Mouse (Mus musculus): ENCODE data around the gene Nup153. TPM values are rescaled to one million over a fixed set of nuclear protein-coding genes. Genes with fewer than 3 reads are reported as not detected.

Gene Nup153
- polyA plus RNA-seq, 1 experiment from 2014 or later, result 17.8 TPM

DNA sequence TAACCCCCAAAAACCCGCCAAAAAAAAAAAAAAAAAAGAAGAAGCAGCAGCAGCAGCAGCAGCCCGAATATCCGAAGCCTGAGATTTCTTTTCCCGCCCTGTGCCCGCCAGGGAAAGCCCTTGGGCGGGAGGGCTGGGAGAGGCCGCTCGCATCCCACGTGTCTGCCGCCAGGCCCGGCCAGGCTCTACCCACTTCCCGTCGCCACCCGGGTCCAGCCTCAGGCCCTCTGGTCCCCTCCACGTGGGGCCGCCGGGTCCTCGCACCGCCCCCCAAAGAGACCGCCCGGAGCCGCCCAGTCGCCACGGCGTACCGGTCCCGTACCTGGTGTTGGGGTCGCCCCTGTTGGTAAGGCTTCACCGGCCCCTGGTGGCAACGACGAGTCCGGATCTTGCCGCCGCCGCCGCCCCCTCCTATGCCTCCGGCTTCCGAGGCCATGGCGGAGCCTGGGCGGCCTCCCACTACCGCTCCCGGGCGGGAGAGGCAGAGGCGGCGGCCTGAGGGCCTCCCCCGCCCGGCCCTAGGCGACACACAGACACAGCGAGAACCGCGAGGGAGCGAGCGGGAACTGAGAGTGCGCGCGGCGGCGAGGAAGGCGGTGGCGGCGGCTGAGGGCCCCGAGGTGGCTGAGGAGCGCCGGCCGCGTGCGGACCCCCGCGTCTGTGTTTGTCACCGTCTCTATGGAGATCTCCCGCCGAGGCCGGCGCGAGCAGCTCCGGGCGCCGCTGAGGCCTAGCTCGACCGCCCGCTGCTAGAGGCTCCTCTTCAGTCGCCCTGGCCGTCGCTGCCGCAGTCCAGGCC is 503 bp downstream of the Nup153 start:
- H3K9me3 ChIP-seq, result no peaks in the 10 kb centered on the region
- no peaks in the 10 kb centered on the region for H3K36me3 ChIP-seq
- H3K4me3 ChIP-seq, result peak overlapping the region; percentile 100
- under 1% methylated on average over 85 of the region's 85 CpGs for WGBS
- H3K4me1 ChIP-seq (replicated peaks), result peaks cover 28% of the 10 kb centered on the region
- H3K9ac ChIP-seq, result peak overlapping the region; percentile 95
- peak overlapping the region; percentile 93 for H3K4me2 ChIP-seq
- peak overlapping the region; percentile 94 for H3K27ac ChIP-seq (replicated peaks)
- H3K27me3 ChIP-seq, result no peaks in the 10 kb centered on the region
- peak; percentile 82 for ATAC-seq (ENCODE audit: low read depth)

DNA sequence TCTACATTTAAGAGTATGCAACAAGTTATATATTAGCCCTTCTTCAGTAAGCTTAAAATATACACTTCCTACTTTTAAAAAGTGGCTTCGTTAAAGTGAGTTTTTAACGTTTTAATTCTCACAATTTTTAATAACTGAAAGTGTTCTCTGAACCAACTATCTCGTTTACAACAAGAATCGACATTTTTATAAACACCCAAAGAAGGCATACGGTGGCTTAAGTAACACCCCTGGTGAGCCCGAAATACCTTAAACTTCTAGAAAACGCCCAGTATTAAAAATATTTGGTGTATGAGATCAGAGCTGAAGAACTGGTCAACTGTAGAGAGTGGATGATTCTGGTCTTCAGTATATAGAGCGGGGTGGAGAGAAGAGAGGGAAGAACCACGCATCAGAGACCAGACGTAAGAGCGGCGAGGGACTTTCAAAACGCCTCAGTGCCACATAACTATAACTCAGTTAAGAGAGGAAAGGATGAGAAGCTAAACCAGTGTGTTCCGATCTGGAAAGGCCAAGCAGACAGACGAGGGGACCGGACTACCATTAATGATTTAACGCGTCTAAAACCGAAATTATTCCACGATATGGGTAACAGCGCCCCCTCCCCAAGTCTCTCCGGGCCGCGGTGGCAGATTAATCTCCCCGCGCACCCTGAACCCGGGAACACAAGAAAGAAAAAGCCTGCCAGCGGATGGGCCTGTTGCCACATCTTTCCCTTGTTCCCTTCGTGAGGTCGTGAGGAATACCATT is 1.3 kb downstream of the Nup153 start:
- no peaks in the 10 kb centered on the region for H3K36me3 ChIP-seq
- WGBS, result under 1% methylated on average over 30 of the region's 30 CpGs

DNA sequence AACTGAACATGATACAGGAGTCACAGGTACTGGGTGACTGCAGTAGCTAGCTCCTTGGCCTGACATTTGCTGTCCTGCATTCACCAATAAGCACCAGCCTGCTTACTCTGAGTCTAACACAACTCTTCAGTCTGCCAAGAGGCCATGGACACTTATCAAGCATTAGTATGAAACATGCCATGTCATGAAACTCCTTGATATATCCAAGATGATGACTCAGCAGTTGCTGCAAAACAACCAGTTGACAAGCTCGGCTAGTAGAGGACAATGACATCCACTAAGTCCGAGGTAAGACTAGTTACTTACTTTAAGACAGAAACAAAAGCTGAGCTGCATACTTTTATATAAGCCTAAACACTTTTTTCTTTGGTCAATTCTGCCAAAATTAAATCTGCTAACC is 2.5 kb downstream of the Nup153 start:
- no peaks in the 10 kb centered on the region for H3K9me3 ChIP-seq
- no peak overlapping the region for H3K27ac ChIP-seq (replicated peaks)
- peaks cover 28% of the 10 kb centered on the region for H3K4me1 ChIP-seq (replicated peaks)
- peak overlapping the region; percentile 13; the same call in 1 of the 2 replicates for H3K4me3 ChIP-seq
- 0 out of 2 replicates have a peak overlapping the region, but pooled peaks have one; percentile 19 for H3K9ac ChIP-seq
- no peaks in the 10 kb centered on the region for H3K36me3 ChIP-seq
- peak overlapping the region; percentile 93 for H3K4me2 ChIP-seq
- no peaks in the 10 kb centered on the region for H3K27me3 ChIP-seq
- WGBS, result 47% methylated on average over 2 of the region's 2 CpGs
- no peak for ATAC-seq (ENCODE audit: low read depth)

More for the DNA sequence above, 1.3 kb downstream of the Nup153 start:
- H3K4me1 ChIP-seq (replicated peaks), result peaks cover 28% of the 10 kb centered on the region
- H3K4me3 ChIP-seq, result peak overlapping the region; percentile 100
- no peaks in the 10 kb centered on the region for H3K9me3 ChIP-seq
- H3K27me3 ChIP-seq, result no peaks in the 10 kb centered on the region
- H3K9ac ChIP-seq, result peak overlapping the region; percentile 95
- peak overlapping the region; percentile 93 for H3K4me2 ChIP-seq
- no peak for ATAC-seq (ENCODE audit: low read depth)
- peak overlapping the region; percentile 94 for H3K27ac ChIP-seq (replicated peaks)

DNA sequence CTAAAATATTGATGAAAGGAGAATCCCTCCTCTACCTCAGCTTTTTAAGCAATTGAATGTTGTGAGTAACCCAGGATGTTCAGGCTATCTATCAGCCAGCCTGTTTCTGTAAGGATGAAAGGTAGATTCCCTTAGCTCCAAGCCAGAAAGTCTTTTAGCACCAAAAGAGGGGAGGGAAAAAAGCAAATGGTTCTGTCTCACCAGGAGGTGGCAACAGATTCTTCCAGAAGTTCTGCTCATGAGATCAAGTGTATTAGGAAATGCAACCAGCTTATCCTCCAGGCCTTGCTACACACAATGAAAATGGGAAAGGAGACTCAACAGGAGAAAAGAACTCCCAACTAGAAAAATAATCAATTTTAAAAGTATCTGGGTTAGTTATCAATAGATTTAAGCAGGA is 3.4 kb downstream of the Nup153 start:
- no peak overlapping the region for H3K4me3 ChIP-seq
- H3K4me2 ChIP-seq, result peak overlapping the region; percentile 15; the same call in 1 of the 2 replicates
- no peaks in the 10 kb centered on the region for H3K9me3 ChIP-seq
- no peaks in the 10 kb centered on the region for H3K27me3 ChIP-seq
- H3K9ac ChIP-seq, result no peak overlapping the region
- peaks cover 28% of the 10 kb centered on the region for H3K4me1 ChIP-seq (replicated peaks)
- no peaks in the 10 kb centered on the region for H3K36me3 ChIP-seq
- ATAC-seq (ENCODE audit: low read depth), result no peak
- no peak overlapping the region for H3K27ac ChIP-seq (replicated peaks)

DNA sequence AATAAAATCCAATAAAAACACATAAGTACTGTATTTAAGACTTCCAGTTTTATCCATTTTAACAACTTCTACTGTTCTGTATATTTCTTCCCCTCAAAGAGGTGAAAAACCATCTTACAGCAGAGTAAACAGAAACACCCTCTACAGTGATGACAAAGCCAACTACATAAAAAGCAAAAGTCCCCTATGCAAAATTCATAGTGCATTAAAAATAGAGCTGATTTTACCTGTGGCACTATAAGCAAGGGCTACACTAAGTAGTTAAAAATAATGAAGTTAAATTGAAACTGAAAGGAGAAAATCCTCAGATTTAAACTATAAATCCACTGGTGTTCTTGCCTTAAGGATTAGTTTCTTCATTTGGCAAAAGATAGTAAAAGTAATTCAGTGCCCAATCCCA is 6.7 kb downstream of the Nup153 start:
- peaks cover 3% of the 10 kb centered on the region for H3K36me3 ChIP-seq
- no peak overlapping the region for H3K27ac ChIP-seq (replicated peaks)
- H3K4me1 ChIP-seq (replicated peaks), result peaks cover 25% of the 10 kb centered on the region
- no peak overlapping the region for H3K9ac ChIP-seq
- no peak for ATAC-seq (ENCODE audit: low read depth)
- H3K27me3 ChIP-seq, result no peaks in the 10 kb centered on the region
- no peak overlapping the region for H3K4me2 ChIP-seq
- H3K9me3 ChIP-seq, result no peaks in the 10 kb centered on the region
- H3K4me3 ChIP-seq, result no peak overlapping the region

DNA sequence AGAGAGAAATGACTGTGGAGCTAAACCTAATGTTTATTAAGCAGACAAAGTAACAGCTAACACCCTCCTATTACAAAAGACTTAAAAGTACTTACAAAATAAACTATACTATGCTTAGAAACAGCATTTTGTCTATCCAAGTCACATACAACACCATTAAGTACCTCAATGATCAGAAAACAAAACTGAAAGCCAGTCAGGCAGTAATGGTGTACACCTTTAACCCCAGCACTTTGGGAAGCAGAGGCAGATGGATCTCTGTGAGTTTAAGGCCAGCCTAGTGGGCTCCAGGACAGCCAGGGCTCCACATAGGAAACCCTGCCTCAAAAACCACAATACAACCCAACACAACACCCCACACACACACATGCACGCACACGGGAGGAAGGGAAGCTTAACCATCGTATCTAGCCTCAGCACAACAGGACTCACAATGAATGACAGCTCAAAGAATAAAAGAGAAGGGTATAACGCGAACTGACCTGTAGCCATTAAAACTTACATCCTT is 8.8 kb downstream of the Nup153 start:
- Histone ChIP-seq H3K27ac (replicated peaks) (no peak overlapping the region), H3K9me3 (no peaks in the 10 kb centered on the region), H3K4me3 (no peak overlapping the region), H3K36me3 (peaks cover 9% of the 10 kb centered on the region), H3K9ac (no peak overlapping the region), H3K27me3 (no peaks in the 10 kb centered on the region), H3K4me1 (replicated peaks) (0 out of 2 replicates have a peak, but pooled peaks cover 8% of the 10 kb centered on the region), H3K4me2 (no peak overlapping the region)
- ATAC-seq (ENCODE audit: low read depth), result no peak
- WGBS, result 82% methylated on average over 5 of the region's 5 CpGs

DNA sequence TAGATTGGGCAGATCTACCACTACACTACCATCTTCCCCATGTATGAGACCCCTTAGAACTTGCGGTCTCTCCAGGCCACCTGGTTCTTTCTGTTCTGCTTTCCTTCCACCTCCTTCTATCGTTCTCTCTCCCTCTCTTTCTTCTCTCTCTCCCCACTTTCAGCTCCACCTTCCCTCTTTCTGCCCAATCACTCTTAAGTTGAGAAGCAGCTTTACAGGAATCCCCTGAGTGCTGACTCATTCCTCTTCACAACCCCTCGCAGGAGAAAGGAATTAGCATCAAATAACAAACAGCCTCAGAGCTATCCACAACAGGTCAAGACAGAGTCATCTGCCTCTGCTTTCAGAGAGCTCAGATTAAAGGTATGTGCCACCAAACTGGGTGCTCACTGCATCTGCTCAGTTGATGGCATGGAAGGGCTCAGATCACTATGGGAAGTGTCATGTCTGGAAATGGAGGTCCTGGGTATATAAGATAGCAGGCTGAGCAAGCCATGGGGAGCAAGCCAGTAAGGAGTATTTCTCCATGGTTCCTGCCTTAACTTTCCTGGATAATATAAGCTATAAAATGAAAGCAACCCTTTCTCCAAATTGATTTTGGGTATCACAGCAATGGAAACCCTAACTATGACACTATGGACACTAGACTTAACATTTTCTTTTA is 11.6 kb downstream of the Nup153 start:
- H3K4me3 ChIP-seq, result no peak overlapping the region
- 0 out of 2 replicates have a peak, but pooled peaks cover 8% of the 10 kb centered on the region for H3K4me1 ChIP-seq (replicated peaks)
- H3K9ac ChIP-seq, result no peak overlapping the region
- WGBS, result 71% methylated on average over 3 of the region's 3 CpGs
- H3K9me3 ChIP-seq, result no peaks in the 10 kb centered on the region
- H3K36me3 ChIP-seq, result peaks cover 31% of the 10 kb centered on the region
- H3K27ac ChIP-seq (replicated peaks), result no peak overlapping the region
- no peak overlapping the region for H3K4me2 ChIP-seq
- no peaks in the 10 kb centered on the region for H3K27me3 ChIP-seq
- ATAC-seq (ENCODE audit: low read depth), result no peak

DNA sequence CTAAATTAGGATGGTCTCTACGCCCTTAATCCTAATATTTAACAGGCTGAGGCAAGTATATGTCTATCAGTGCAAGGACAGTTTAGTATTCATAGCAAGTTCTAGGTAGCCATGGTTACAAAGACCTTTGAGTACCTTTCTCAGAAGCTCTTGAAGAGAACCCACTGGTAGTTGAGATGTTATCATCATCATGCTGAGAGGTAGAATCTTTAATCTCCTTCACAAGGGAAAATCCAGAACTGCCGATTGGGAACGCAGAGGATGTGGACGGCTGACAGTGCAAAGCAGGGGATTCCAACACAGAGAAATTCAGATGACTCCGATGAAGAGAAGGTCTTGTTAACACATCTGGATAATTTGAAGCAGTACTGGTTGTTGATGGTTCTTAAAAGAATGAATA is 14.3 kb downstream of the Nup153 start:
- H3K9me3 ChIP-seq, result no peaks in the 10 kb centered on the region
- 94% methylated on average over 5 of the region's 5 CpGs for WGBS
- no peak overlapping the region for H3K4me2 ChIP-seq
- 0 out of 2 replicates have a peak, but pooled peaks cover 4% of the 10 kb centered on the region for H3K4me1 ChIP-seq (replicated peaks)
- no peak overlapping the region for H3K4me3 ChIP-seq
- H3K9ac ChIP-seq, result no peak overlapping the region
- ATAC-seq (ENCODE audit: low read depth), result no peak
- no peak overlapping the region for H3K27ac ChIP-seq (replicated peaks)
- H3K27me3 ChIP-seq, result no peaks in the 10 kb centered on the region
- H3K36me3 ChIP-seq, result peaks cover 44% of the 10 kb centered on the region

DNA sequence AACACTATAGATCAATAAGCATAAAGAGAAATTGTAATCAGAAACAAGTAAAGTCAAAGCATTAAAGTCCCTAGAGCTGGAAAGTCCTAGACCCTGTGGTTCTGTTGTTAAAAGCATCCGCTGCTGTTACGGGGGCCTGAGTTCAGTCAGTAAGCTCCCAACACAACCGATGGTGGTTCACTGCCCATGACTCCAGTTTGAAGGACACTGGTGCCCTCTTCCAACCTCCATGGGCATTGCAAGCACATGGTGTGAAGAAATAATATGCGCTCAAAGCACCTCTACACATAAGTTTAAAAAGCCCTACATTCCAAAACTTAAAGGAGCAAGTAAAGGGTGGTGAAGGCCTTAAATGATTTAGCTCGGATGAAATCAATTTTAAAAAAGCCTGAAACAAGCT is 24.6 kb downstream of the Nup153 start:
- no peak overlapping the region for H3K4me3 ChIP-seq
- H3K36me3 ChIP-seq, result peaks cover 34% of the 10 kb centered on the region
- no peaks in the 10 kb centered on the region for H3K27me3 ChIP-seq
- WGBS, result 89% methylated on average over 5 of the region's 5 CpGs
- H3K4me2 ChIP-seq, result no peak overlapping the region
- H3K4me1 ChIP-seq (replicated peaks), result no peaks in the 10 kb centered on the region
- no peak overlapping the region for H3K9ac ChIP-seq
- ATAC-seq (ENCODE audit: low read depth), result no peak
- H3K27ac ChIP-seq (replicated peaks), result no peak overlapping the region
- no peaks in the 10 kb centered on the region for H3K9me3 ChIP-seq

DNA sequence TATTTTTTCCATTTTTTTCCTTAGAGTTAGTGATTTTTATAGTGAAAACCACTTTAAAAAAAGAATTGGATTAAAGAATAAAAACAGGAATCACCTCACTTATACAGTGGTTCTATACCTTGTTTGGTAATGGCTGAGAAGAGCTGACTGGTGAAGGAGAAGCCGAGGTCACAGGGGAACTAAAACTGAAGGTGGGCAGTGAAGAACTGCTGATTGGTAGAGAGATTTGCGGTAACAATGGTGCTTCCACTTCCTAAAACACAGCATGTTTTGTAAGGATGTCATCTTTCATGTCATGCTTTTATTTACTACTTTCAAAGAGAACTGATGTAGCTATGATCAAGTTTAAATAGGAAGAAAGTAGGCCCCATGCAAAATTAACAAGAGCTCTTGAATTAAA is 26.3 kb downstream of the Nup153 start:
- 89% methylated on average over 2 of the region's 2 CpGs for WGBS
- no peak overlapping the region for H3K4me2 ChIP-seq
- no peaks in the 10 kb centered on the region for H3K27me3 ChIP-seq
- ATAC-seq (ENCODE audit: low read depth), result no peak
- H3K9ac ChIP-seq, result no peak overlapping the region
- H3K36me3 ChIP-seq, result peaks cover 38% of the 10 kb centered on the region
- H3K4me3 ChIP-seq, result no peak overlapping the region
- H3K27ac ChIP-seq (replicated peaks), result no peak overlapping the region
- H3K4me1 ChIP-seq (replicated peaks), result no peaks in the 10 kb centered on the region
- no peaks in the 10 kb centered on the region for H3K9me3 ChIP-seq

DNA sequence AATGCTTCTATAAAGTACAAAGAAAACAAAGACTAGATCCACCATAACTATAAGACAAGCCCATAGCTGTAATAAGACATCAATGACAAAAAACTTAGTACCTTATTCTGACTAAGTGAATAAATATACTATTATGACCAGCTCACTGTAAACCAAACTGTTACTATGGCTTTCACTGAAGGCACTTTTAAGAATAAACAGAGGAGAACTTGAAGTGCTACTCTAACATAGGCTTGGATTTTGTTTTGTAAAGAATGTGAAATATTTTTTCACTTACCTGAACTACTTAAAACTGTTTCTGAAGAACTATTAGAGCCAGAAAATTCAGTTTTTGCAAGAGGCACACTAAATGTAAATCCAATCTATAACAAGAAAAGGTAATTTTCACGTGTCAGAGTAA is 28.4 kb downstream of the Nup153 start:
- Histone ChIP-seq H3K9ac (no peak overlapping the region), H3K27me3 (no peaks in the 10 kb centered on the region), H3K9me3 (no peaks in the 10 kb centered on the region), H3K4me1 (replicated peaks) (peaks cover 7% of the 10 kb centered on the region; the same call in 1 of the 2 replicates), H3K36me3 (peaks cover 40% of the 10 kb centered on the region), H3K4me2 (no peak overlapping the region), H3K27ac (replicated peaks) (no peak overlapping the region), H3K4me3 (no peak overlapping the region)
- WGBS, result 90% methylated on average over 1 of the region's 1 CpGs
- ATAC-seq (ENCODE audit: low read depth), result no peak

DNA sequence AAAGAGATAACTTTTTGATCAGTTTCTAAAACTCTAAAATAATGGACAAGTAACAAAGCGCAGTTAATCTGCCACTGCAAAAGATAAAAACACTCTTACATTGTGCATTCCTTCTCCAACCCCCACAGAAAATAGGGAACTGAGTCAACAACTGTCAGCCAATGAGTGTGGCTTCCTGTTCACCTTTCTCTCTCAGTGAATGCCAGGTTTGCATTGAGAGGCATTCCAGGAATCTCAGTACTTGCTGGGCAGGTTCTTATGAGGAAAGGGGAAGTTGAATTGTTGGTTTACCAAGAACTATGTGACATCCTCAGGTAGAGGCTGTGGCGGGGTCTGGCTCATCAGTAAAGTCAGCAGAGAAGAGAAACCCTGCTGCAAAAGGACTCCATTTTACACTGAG is 31.0 kb downstream of the Nup153 start:
- ATAC-seq (ENCODE audit: low read depth), result no peak
- WGBS, result 99% methylated on average over 2 of the region's 2 CpGs
- Histone ChIP-seq H3K27me3 (no peaks in the 10 kb centered on the region), H3K4me3 (no peak overlapping the region), H3K4me2 (no peak overlapping the region), H3K36me3 (peaks cover 39% of the 10 kb centered on the region), H3K4me1 (replicated peaks) (peaks cover 7% of the 10 kb centered on the region; the same call in 1 of the 2 replicates), H3K27ac (replicated peaks) (no peak overlapping the region), H3K9me3 (no peaks in the 10 kb centered on the region), H3K9ac (no peak overlapping the region)
